Mouse (Mus musculus): ENCODE measurements around the gene Anapc2.
A peak's percentile ranks its signal among the peaks of the same experiment; 100 is the strongest.

GRCm38 (mm10) chr2:25252331-25252730 lies 19.9 kb upstream of the Anapc2 start:
- TF ChIP-seq CTCF (IDR thresholded peaks at IDR 0.05; ENCODE audit: low read depth) (peak; percentile 22), EP300 (IDR thresholded peaks at IDR 0.05; ENCODE audit: low read depth) (no peak)
